Mouse (Mus musculus) brain, embryonic 18.5 days (tissue): ENCODE data around the gene Ddost.

Experiments
- DNase-seq: peaks from one replicate; pipeline ENCODE4 v3.0.0-alpha.2; 2012; ENCODE audit warnings: low read depth, low spot score

The Ddost gene

GRCm38 (mm10) chr4:138304340-138305104 is at the start of gene Ddost:
Gene Ddost, plus strand, starts transcription at chr4:138304730.
- peak; percentile 99 for DNase-seq

GRCm38 (mm10) chr4:138257116-138257687 is 47.3 kb upstream of the Ddost start:
- no peak for DNase-seq

GRCm38 (mm10) chr4:138258663-138259062 is 45.9 kb upstream of the Ddost start:
- DNase-seq: no peak

- DNase-seq: no peak
Measured at GRCm38 (mm10) chr4:138259482-138259881, 45.0 kb upstream of the Ddost start.

- no peak for DNase-seq
Measured at GRCm38 (mm10) chr4:138261843-138262681, 42.5 kb upstream of the Ddost start.

- no peak for DNase-seq
Measured at GRCm38 (mm10) chr4:138267869-138268268, 36.7 kb upstream of the Ddost start.

- no peak for DNase-seq
Measured at GRCm38 (mm10) chr4:138272011-138272997, 32.2 kb upstream of the Ddost start.

GRCm38 (mm10) chr4:138278346-138278745 is 26.2 kb upstream of the Ddost start:
- DNase-seq: no peak

GRCm38 (mm10) chr4:138282834-138283233 is 21.7 kb upstream of the Ddost start:
- peak; percentile 30 for DNase-seq

- DNase-seq: no peak
Measured at GRCm38 (mm10) chr4:138286411-138286810, 18.1 kb upstream of the Ddost start.

GRCm38 (mm10) chr4:138288691-138289090 is 15.8 kb upstream of the Ddost start:
- DNase-seq: no peak

GRCm38 (mm10) chr4:138292028-138292427 is 12.5 kb upstream of the Ddost start:
- no peak for DNase-seq

GRCm38 (mm10) chr4:138293261-138293948 is 11.1 kb upstream of the Ddost start:
- peak; percentile 39 for DNase-seq

- no peak for DNase-seq
Measured at GRCm38 (mm10) chr4:138293949-138294550, 10.5 kb upstream of the Ddost start.

- DNase-seq: no peak
Measured at GRCm38 (mm10) chr4:138301271-138301780, 3.2 kb upstream of the Ddost start.

GRCm38 (mm10) chr4:138303011-138303410 is 1.5 kb upstream of the Ddost start:
- no peak for DNase-seq

- DNase-seq: no peak
Measured at GRCm38 (mm10) chr4:138303742-138304141, 788 bp upstream of the Ddost start.

- no peak for DNase-seq
Measured at GRCm38 (mm10) chr4:138307025-138307424, 2.5 kb downstream of the Ddost start.

- DNase-seq: no peak
Measured at GRCm38 (mm10) chr4:138307739-138308138, 3.2 kb downstream of the Ddost start.
